Mouse (Mus musculus) kidney, embryonic 16.5 days (tissue): Measurements from ENCODE around the gene Ogdhl. TPM values are rescaled to one million over a fixed set of nuclear protein-coding genes. Genes with fewer than 3 reads are reported as not detected.
"Not testable (repeated sequence)": the region's sequence is repeated elsewhere in the genome, so short reads cannot be mapped to it uniquely, and the experiment has no call there.

ENCODE experiments used
- ATAC-seq: fragments of 200-750 bp; cut with Nextera tagmentation; 2 replicates; pipeline ENCODE4 v1.8.0; 2017; ENCODE audit warnings: moderate TSS enrichment; ENCODE audit not compliant: low FRiP score, low TSS enrichment
- H3K27ac ChIP-seq: fragments of 300-500 bp; sonication (generic); 2 replicates; pipeline ENCODE4 v1.5.1; 2014; ENCODE audit warnings: low read length
- H3K27me3 ChIP-seq: fragments of 300-500 bp; sonication (generic); 2 replicates; pipeline ENCODE4 v1.6.1; 2014; ENCODE audit warnings: low read length, control low read depth, mixed read lengths; ENCODE audit not compliant: insufficient read depth
- H3K36me3 ChIP-seq: fragments of 300-500 bp; sonication (generic); 2 replicates; pipeline ENCODE4 v1.6.1; 2014; ENCODE audit warnings: low read length, control low read depth, mixed read lengths; ENCODE audit not compliant: insufficient read depth
- H3K4me1 ChIP-seq: fragments of 300-500 bp; sonication (generic); 2 replicates; pipeline ENCODE4 v1.6.1; 2014; ENCODE audit warnings: low read length, control low read depth, mixed read lengths; ENCODE audit not compliant: insufficient read depth
- H3K4me2 ChIP-seq: fragments of 300-500 bp; sonication (generic); replicated peaks from 2 replicates; pipeline ENCODE4 v1.6.1; 2014; ENCODE audit warnings: low read depth, low read length
- H3K4me3 ChIP-seq: fragments of 300-500 bp; sonication (generic); 2 replicates; pipeline ENCODE4 v1.5.1; 2014; ENCODE audit warnings: mild to moderate bottlenecking, low read length
- H3K9ac ChIP-seq: fragments of 300-500 bp; sonication (generic); replicated peaks from 2 replicates; pipeline ENCODE4 v1.6.1; 2014; ENCODE audit warnings: low read length
- H3K9me3 ChIP-seq: fragments of 300-500 bp; sonication (generic); 2 replicates; pipeline ENCODE4 v1.6.1; 2016; ENCODE audit warnings: low read length, control low read depth
- WGBS: fragments of 180-500 bp; shearing (Covaris S2); extraction: QIAGEN DNeasy Blood & Tissue Kit; methylation state at CpG from one replicate; pipeline ENCODE4 v1.1.7; 2014; 5-methylcytosine and 5-hydroxymethylcytosine counted together
- polyA plus RNA-seq: library from polyadenylated mRNA; unstranded; fragments of >200 nt; fragmentation: Nextera tagmentation; extraction: Ambion mirVana; gene quantifications from 2 replicates; pipeline ENCODE4 v1.2.1, GENCODE M21; 2015

Gene Ogdhl
- polyA plus RNA-seq, 1 experiment from 2014 or later, result 10.7 TPM

DNA sequence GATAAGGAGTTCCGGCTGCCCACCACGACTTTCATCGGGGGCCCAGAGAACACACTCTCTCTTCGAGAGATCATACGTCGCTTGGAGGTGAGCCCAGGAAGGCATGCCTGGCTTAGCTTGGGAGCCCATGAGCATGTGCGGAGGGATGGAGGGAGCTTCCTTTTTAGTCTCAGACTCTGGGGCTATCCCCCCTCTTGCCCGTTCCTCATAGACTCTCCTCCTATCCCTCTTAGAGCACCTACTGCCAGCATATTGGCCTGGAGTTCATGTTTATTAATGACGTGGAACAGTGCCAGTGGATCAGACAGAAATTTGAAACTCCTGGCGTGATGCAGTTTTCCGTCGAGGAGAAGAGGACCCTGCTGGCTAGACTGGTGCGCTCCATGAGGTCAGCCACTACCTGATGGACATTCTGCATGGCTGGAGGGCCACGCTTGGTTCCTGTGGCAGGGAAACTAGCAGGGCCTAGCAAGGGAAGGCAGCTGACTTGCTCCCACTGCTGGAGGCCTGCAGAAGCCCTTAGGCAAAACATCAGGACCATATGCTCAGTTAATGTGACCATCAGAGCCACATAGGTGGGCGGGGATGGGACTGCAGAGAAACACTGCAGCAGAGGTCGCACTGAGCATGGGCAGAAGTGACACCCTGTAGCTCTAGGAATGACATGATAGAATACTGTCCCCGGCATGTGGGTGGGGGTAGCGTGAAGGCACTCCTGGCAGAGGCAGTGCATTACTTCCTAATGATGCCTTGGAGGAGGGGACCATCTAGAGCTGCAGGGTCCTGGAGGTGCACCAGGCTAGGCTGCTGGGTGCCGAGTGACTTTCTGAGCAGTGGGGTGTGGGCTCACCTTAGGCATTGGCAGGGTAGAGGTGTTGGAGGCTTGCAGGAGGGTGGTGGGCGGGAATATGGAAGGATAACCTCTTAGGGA is 11.0 kb downstream of the Ogdhl start:
- Histone ChIP-seq H3K36me3 (no peaks in the 10 kb centered on the region), H3K9me3 (no peaks in the 10 kb centered on the region), H3K9ac (no peak overlapping the region), H3K4me2 (no peak overlapping the region), H3K27ac (no peak overlapping the region), H3K4me3 (no peak overlapping the region), H3K4me1 (no peaks in the 10 kb centered on the region), H3K27me3 (no peaks in the 10 kb centered on the region)
- 74% methylated on average over 20 of the region's 20 CpGs for WGBS
- ATAC-seq, result no peak

DNA sequence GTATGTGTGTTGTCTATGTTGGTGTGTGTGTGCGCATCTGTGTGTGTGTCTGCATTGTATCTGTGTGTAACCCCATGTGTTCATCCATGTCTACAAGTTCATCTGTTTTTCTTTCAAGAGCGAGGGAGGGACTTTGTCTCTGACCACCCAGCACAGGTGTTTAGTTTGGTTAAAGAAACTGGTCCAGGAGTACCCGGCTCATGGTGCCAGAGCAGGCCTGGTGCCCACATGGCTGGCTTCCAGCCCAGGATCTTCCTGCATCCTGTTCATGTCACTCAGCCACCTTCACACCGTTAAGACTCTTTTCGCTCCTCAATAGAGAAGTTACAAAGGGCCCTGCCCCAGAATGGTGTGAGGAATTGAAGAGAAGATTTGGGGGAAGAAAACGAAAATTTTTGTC is 14.2 kb downstream of the Ogdhl start:
- no peak overlapping the region for H3K4me3 ChIP-seq
- no peaks in the 10 kb centered on the region for H3K27me3 ChIP-seq
- no peaks in the 10 kb centered on the region for H3K4me1 ChIP-seq
- H3K9me3 ChIP-seq, result no peaks in the 10 kb centered on the region
- H3K9ac ChIP-seq, result no peak overlapping the region
- WGBS, result 82% methylated on average over 6 of the region's 6 CpGs
- ATAC-seq, result no peak
- no peaks in the 10 kb centered on the region for H3K36me3 ChIP-seq
- no peak overlapping the region for H3K4me2 ChIP-seq
- H3K27ac ChIP-seq, result no peak overlapping the region

DNA sequence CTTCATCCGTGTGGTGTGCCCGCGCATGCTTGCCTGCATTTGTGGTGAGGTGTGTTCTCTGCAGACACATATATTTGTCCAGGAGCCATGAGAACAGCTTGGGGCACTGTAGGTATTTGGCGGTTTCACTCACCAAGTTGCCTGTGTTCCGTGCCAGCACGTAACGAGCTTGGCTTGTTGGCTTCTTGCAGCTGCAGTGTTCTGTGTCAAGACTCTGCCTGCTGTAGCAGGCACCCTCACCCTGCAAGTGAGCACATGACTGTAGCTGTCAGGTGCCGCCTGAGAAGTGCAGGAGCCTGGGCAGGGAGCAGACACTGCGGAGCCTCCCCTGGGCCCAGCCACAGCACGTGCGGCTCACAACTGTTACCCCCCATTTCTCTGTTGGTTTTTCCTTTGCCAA is 14.7 kb downstream of the Ogdhl start:
- no peak overlapping the region for H3K27ac ChIP-seq
- H3K4me1 ChIP-seq, result no peaks in the 10 kb centered on the region
- no peaks in the 10 kb centered on the region for H3K9me3 ChIP-seq
- ATAC-seq, result no peak
- WGBS, result 84% methylated on average over 11 of the region's 11 CpGs
- H3K9ac ChIP-seq, result no peak overlapping the region
- H3K36me3 ChIP-seq, result no peaks in the 10 kb centered on the region
- H3K27me3 ChIP-seq, result no peaks in the 10 kb centered on the region
- H3K4me2 ChIP-seq, result no peak overlapping the region
- H3K4me3 ChIP-seq, result no peak overlapping the region

DNA sequence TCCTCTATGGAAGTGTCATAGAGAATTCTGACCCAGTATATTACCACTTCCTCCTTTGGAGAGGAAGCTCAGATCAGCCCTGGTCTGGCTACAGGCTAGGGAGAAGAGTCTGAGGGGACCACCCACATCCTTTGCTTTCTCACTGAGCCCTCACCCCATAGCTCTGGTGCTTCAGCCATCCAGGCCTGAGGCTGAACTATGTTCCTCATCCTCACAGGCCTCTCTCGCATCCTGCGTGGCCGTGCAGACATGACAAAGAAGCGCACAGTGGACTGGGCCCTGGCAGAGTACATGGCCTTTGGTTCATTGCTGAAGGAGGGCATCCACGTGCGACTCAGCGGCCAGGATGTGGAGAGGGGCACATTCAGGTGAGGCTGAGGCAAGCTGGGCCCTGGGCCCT is 20.0 kb downstream of the Ogdhl start:
- no peak overlapping the region for H3K4me2 ChIP-seq

DNA sequence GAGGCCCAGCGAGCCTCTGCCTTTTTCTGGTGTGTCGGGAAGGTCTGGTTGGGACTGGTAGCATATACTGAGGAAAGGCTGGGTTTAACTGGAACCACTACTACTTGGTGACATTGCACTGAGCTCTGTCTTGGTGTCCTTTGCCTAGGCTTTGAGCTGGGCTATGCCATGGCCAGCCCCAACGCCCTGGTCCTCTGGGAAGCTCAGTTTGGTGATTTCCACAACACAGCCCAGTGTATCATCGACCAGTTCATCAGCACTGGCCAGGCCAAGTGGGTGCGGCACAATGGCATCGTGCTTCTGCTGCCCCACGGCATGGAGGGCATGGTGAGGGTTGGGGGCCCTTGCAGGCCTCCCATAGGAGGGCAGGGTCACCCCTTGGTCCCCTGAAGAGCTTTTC is 22.4 kb downstream of the Ogdhl start:
- Histone ChIP-seq H3K27me3 (no peaks in the 10 kb centered on the region), H3K9me3 (no peaks in the 10 kb centered on the region), H3K4me2 (no peak overlapping the region), H3K36me3 (no peaks in the 10 kb centered on the region), H3K4me3 (no peak overlapping the region), H3K27ac (no peak overlapping the region), H3K9ac (no peak overlapping the region), H3K4me1 (no peaks in the 10 kb centered on the region)
- WGBS, result 90% methylated on average over 7 of the region's 7 CpGs
- ATAC-seq, result no peak

More for the DNA sequence above, 20.0 kb downstream of the Ogdhl start:
- ATAC-seq, result no peak
- WGBS, result 93% methylated on average over 7 of the region's 7 CpGs
- H3K4me3 ChIP-seq, result no peak overlapping the region
- H3K9ac ChIP-seq, result no peak overlapping the region
- no peak overlapping the region for H3K27ac ChIP-seq
- no peaks in the 10 kb centered on the region for H3K9me3 ChIP-seq
- no peaks in the 10 kb centered on the region for H3K27me3 ChIP-seq
- H3K4me1 ChIP-seq, result no peaks in the 10 kb centered on the region
- no peaks in the 10 kb centered on the region for H3K36me3 ChIP-seq

DNA sequence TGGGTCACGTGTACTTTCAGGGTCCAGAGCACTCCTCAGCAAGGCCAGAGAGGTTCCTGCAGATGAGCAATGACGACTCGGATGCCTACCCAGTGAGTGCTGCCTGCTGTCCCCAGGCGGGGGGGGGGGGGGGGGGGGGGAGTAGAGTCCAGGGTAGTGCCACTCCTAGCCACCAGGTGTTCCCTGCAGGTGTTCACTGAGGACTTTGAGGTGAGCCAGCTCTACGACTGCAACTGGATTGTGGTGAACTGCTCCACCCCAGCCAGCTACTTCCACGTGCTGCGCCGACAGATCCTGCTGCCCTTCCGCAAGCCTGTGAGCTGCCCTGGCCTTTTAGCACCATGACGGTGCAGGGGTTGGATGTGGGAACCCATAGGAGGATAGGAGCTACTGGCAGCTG is 22.9 kb downstream of the Ogdhl start:
- no peaks in the 10 kb centered on the region for H3K36me3 ChIP-seq
- H3K9me3 ChIP-seq, result no peaks in the 10 kb centered on the region
- H3K27me3 ChIP-seq, result no peaks in the 10 kb centered on the region
- no peaks in the 10 kb centered on the region for H3K4me1 ChIP-seq
- no peak for ATAC-seq
- no peak overlapping the region for H3K9ac ChIP-seq
- WGBS, result 79% methylated on average over 9 of the region's 10 CpGs
- no peak overlapping the region for H3K4me3 ChIP-seq
- no peak overlapping the region for H3K27ac ChIP-seq
- no peak overlapping the region for H3K4me2 ChIP-seq

DNA sequence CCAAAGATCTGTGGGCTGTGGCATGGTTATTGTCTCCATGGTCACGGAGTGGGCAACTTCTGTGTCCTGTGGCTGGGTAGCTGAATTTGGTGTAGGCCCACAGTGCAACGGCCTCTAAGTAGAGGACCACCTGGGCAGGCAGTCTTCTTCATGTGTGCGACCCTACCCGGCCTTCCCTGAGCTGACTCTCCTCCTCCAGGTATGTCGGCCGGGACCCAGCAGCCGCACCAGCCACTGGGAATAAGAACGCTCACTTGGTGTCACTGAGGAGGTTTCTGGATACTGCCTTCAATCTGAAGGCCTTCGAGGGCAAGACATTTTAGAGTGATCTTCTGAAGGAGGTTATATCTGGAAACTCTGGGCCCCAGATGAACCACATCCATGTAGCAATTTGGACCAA is 25.5 kb downstream of the Ogdhl start:
- ATAC-seq, result no peak
- no peaks in the 10 kb centered on the region for H3K27me3 ChIP-seq
- H3K4me2 ChIP-seq, result no peak overlapping the region
- no peak overlapping the region for H3K4me3 ChIP-seq
- H3K4me1 ChIP-seq, result no peaks in the 10 kb centered on the region
- H3K9me3 ChIP-seq, result no peaks in the 10 kb centered on the region
- H3K36me3 ChIP-seq, result no peaks in the 10 kb centered on the region
- H3K9ac ChIP-seq, result no peak overlapping the region
- no peak overlapping the region for H3K27ac ChIP-seq
- 96% methylated on average over 9 of the region's 9 CpGs for WGBS

DNA sequence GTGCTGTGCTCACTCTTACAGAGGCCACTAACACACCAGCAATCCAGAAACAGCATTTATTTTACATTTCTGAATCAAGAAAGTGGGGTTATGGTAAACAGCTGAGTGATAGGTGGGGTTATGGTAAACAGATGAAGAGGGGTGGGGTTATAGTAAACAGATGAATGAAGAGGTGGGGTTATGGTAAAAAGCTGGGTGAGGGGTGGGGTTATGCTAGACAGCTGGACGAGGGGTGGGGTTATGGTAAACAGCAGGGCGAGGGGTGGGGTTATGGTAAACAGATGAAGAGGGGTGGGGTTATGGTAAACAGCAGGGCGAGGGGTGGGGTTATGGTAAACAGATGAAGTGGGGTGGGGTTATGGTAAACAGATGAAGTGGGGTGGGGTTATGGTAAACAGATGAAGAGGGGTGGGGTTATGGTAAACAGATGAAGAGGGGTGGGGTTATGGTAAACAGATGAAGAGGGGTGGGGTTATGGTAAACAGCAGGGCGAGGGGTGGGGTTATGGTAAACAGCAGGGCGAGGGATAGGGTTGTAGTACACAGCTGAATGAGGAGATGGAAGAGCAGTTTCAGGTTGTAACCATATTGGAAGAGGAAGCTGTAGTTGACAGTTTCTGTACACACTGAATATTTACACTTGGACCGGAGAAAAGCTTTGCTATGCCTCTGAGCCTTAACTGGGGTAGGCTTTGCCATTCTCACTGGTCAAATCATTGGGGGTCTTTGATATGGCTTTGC is 29.5 kb downstream of the Ogdhl start:
- WGBS, result 25% methylated on average over 6 of the region's 6 CpGs
- H3K4me1 ChIP-seq, H3K4me3 ChIP-seq, H3K27ac ChIP-seq, H3K4me2 ChIP-seq, H3K27me3 ChIP-seq, H3K9ac ChIP-seq, H3K9me3 ChIP-seq, H3K36me3 ChIP-seq, ATAC-seq: not testable (repeated sequence)

DNA sequence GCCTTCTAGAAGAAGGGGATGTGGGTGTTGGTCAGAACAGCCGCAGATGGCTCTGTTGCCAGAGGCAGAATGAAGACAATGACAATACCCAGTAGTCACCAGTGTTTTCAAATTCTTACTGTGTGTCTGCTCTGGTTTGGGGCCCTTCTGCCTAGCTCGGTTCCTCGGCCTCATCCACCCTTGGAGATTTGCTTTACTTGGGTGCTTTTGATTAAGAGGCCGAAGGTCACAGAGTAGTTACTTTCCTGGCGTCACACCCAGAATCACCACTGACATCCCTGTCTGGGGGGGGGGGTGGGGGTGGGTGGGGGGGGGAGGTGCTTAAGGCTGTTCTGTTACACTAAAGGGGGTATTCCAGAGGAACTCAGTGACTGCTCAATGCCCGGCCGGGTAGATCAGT is 42.5 kb downstream of the Ogdhl start:
- no peak overlapping the region for H3K27ac ChIP-seq
- H3K27me3 ChIP-seq, result no peaks in the 10 kb centered on the region
- ATAC-seq, result no peak
- no peaks in the 10 kb centered on the region for H3K4me1 ChIP-seq
- H3K9me3 ChIP-seq, result no peaks in the 10 kb centered on the region
- no peaks in the 10 kb centered on the region for H3K36me3 ChIP-seq
- no peak overlapping the region for H3K9ac ChIP-seq
- H3K4me3 ChIP-seq, result no peak overlapping the region
- 41% methylated on average over 7 of the region's 7 CpGs for WGBS
- no peak overlapping the region for H3K4me2 ChIP-seq

DNA sequence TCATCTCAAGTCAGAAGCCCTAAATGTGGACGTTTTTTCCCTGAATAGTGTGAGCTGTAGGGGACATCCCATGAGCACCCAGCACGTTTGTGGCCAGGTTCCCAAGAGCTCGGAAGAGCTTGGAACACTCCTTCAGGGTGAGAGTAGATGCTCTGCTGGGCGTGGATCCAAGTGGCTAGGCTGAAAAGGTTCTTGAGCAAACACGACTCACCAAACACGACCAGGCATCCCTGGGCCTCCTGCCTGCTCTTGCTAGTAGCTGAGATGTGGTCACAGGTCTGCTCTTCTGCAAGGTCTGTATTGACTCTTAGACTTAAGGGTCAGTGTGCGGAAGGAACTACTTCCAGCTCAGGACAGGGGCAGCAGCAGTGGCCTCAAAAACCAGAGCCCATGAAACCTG is 47.9 kb downstream of the Ogdhl start:
- WGBS, result 72% methylated on average over 7 of the region's 7 CpGs
- no peak overlapping the region for H3K27ac ChIP-seq
- H3K36me3 ChIP-seq, result no peaks in the 10 kb centered on the region
- no peak for ATAC-seq
- H3K9me3 ChIP-seq, result no peaks in the 10 kb centered on the region
- no peak overlapping the region for H3K9ac ChIP-seq
- no peak overlapping the region for H3K4me3 ChIP-seq
- no peaks in the 10 kb centered on the region for H3K4me1 ChIP-seq
- H3K27me3 ChIP-seq, result no peaks in the 10 kb centered on the region
- H3K4me2 ChIP-seq, result no peak overlapping the region
